Mouse (Mus musculus): ENCODE results near the gene Tars. TPM values are rescaled to one million over a fixed set of nuclear protein-coding genes. Genes with fewer than 3 reads are reported as not detected.

The Tars gene
- polyA plus RNA-seq, 1 experiment: 4.8 TPM

GRCm38 (mm10) chr15:11408155-11408826, 8.8 kb upstream of the Tars start:
- Histone ChIP-seq H3K36me3 (ENCODE audit: control insufficient read depth, insufficient read depth, low read length) (no peaks in the 10 kb centered on the region), H3K27ac (ENCODE audit: control insufficient read depth, insufficient read depth, low read depth, low read length) (no peak overlapping the region), H3K4me3 (ENCODE audit: control insufficient read depth, low read depth, low read length) (no peak overlapping the region), H3K27me3 (ENCODE audit: control insufficient read depth, insufficient read depth, low read length) (no peaks in the 10 kb centered on the region), H3K4me1 (ENCODE audit: control insufficient read depth, insufficient read depth, low read length) (no peaks in the 10 kb centered on the region; the same call in 1 of the 2 replicates)
- no peak for TF ChIP-seq CTCF (IDR thresholded peaks at IDR 0.05; ENCODE audit: control insufficient read depth, insufficient read depth, insufficient replicate concordance, low read depth, low read length)
- TF ChIP-seq POLR2A (IDR thresholded peaks at IDR 0.05; ENCODE audit: control insufficient read depth, low read depth, low read length): no peak

GRCm38 (mm10) chr15:11407381-11407780, 7.9 kb upstream of the Tars start:
- TF ChIP-seq CTCF (IDR thresholded peaks at IDR 0.05; ENCODE audit: control insufficient read depth, insufficient read depth, insufficient replicate concordance, low read depth, low read length) (peak; percentile 24; the same call in 1 of the 2 replicates), POLR2A (IDR thresholded peaks at IDR 0.05; ENCODE audit: control insufficient read depth, low read depth, low read length) (no peak)
- Histone ChIP-seq H3K4me1 (ENCODE audit: control insufficient read depth, insufficient read depth, low read length) (no peaks in the 10 kb centered on the region; the same call in 1 of the 2 replicates), H3K27ac (ENCODE audit: control insufficient read depth, insufficient read depth, low read depth, low read length) (no peak overlapping the region), H3K27me3 (ENCODE audit: control insufficient read depth, insufficient read depth, low read length) (no peaks in the 10 kb centered on the region), H3K4me3 (ENCODE audit: control insufficient read depth, low read depth, low read length) (no peak overlapping the region), H3K36me3 (ENCODE audit: control insufficient read depth, insufficient read depth, low read length) (no peaks in the 10 kb centered on the region)

GRCm38 (mm10) chr15:11406769-11407168, 7.3 kb upstream of the Tars start:
- Histone ChIP-seq H3K4me3 (ENCODE audit: control insufficient read depth, low read depth, low read length) (peak overlapping the region; percentile 25; the same call in 1 of the 2 replicates), H3K4me1 (ENCODE audit: control insufficient read depth, insufficient read depth, low read length) (no peaks in the 10 kb centered on the region; the same call in 1 of the 2 replicates), H3K27me3 (ENCODE audit: control insufficient read depth, insufficient read depth, low read length) (no peaks in the 10 kb centered on the region), H3K27ac (ENCODE audit: control insufficient read depth, insufficient read depth, low read depth, low read length) (no peak overlapping the region), H3K36me3 (ENCODE audit: control insufficient read depth, insufficient read depth, low read length) (no peaks in the 10 kb centered on the region)
- no peak for TF ChIP-seq POLR2A (IDR thresholded peaks at IDR 0.05; ENCODE audit: control insufficient read depth, low read depth, low read length)
- peak; percentile 44; the same call in 1 of the 2 replicates for TF ChIP-seq CTCF (IDR thresholded peaks at IDR 0.05; ENCODE audit: control insufficient read depth, insufficient read depth, insufficient replicate concordance, low read depth, low read length)

GRCm38 (mm10) chr15:11398676-11399350, 652 bp downstream of the Tars start:
- Histone ChIP-seq H3K27ac (ENCODE audit: control insufficient read depth, insufficient read depth, low read depth, low read length) (no peak overlapping the region), H3K27me3 (ENCODE audit: control insufficient read depth, insufficient read depth, low read length) (no peaks in the 10 kb centered on the region), H3K4me1 (ENCODE audit: control insufficient read depth, insufficient read depth, low read length) (peaks cover 9% of the 10 kb centered on the region), H3K4me3 (ENCODE audit: control insufficient read depth, low read depth, low read length) (peak overlapping the region; percentile 97), H3K36me3 (ENCODE audit: control insufficient read depth, insufficient read depth, low read length) (peaks cover 1% of the 10 kb centered on the region; the same call in 1 of the 2 replicates)
- TF ChIP-seq POLR2A (IDR thresholded peaks at IDR 0.05; ENCODE audit: control insufficient read depth, low read depth, low read length) (no peak), CTCF (IDR thresholded peaks at IDR 0.05; ENCODE audit: control insufficient read depth, insufficient read depth, insufficient replicate concordance, low read depth, low read length) (no peak)

- Histone ChIP-seq H3K27ac (ENCODE audit: control insufficient read depth, insufficient read depth, low read depth, low read length) (no peak overlapping the region), H3K4me3 (ENCODE audit: control insufficient read depth, low read depth, low read length) (no peak overlapping the region), H3K36me3 (ENCODE audit: control insufficient read depth, insufficient read depth, low read length) (peaks cover 3% of the 10 kb centered on the region; the same call in 1 of the 2 replicates), H3K27me3 (ENCODE audit: control insufficient read depth, insufficient read depth, low read length) (no peaks in the 10 kb centered on the region), H3K4me1 (ENCODE audit: control insufficient read depth, insufficient read depth, low read length) (peaks cover 9% of the 10 kb centered on the region)
- TF ChIP-seq CTCF (IDR thresholded peaks at IDR 0.05; ENCODE audit: control insufficient read depth, insufficient read depth, insufficient replicate concordance, low read depth, low read length) (no peak), POLR2A (IDR thresholded peaks at IDR 0.05; ENCODE audit: control insufficient read depth, low read depth, low read length) (no peak)
Measured at GRCm38 (mm10) chr15:11396421-11396820, 3.0 kb downstream of the Tars start.

- H3K4me3 ChIP-seq (ENCODE audit: control insufficient read depth, low read depth, low read length): no peak overlapping the region
- no peak overlapping the region for H3K27ac ChIP-seq (ENCODE audit: control insufficient read depth, insufficient read depth, low read depth, low read length)
- peaks cover 3% of the 10 kb centered on the region; the same call in 1 of the 2 replicates for H3K36me3 ChIP-seq (ENCODE audit: control insufficient read depth, insufficient read depth, low read length)
- H3K27me3 ChIP-seq (ENCODE audit: control insufficient read depth, insufficient read depth, low read length): no peaks in the 10 kb centered on the region
- TF ChIP-seq POLR2A (IDR thresholded peaks at IDR 0.05; ENCODE audit: control insufficient read depth, low read depth, low read length): no peak
- no peak for TF ChIP-seq CTCF (IDR thresholded peaks at IDR 0.05; ENCODE audit: control insufficient read depth, insufficient read depth, insufficient replicate concordance, low read depth, low read length)
- no peaks in the 10 kb centered on the region for H3K4me1 ChIP-seq (ENCODE audit: control insufficient read depth, insufficient read depth, low read length)
Measured at GRCm38 (mm10) chr15:11392903-11393302, 6.6 kb downstream of the Tars start.

GRCm38 (mm10) chr15:11383796-11384195, 15.7 kb downstream of the Tars start:
- H3K27me3 ChIP-seq (ENCODE audit: control insufficient read depth, insufficient read depth, low read length): no peaks in the 10 kb centered on the region
- H3K36me3 ChIP-seq (ENCODE audit: control insufficient read depth, insufficient read depth, low read length): peaks cover 4% of the 10 kb centered on the region; the same call in 1 of the 2 replicates
- H3K4me1 ChIP-seq (ENCODE audit: control insufficient read depth, insufficient read depth, low read length): no peaks in the 10 kb centered on the region
- H3K4me3 ChIP-seq (ENCODE audit: control insufficient read depth, low read depth, low read length): no peak overlapping the region
- no peak for TF ChIP-seq CTCF (IDR thresholded peaks at IDR 0.05; ENCODE audit: control insufficient read depth, insufficient read depth, insufficient replicate concordance, low read depth, low read length)
- no peak for TF ChIP-seq POLR2A (IDR thresholded peaks at IDR 0.05; ENCODE audit: control insufficient read depth, low read depth, low read length)
- no peak overlapping the region for H3K27ac ChIP-seq (ENCODE audit: control insufficient read depth, insufficient read depth, low read depth, low read length)
